Mouse (Mus musculus) C2C12 (cell line): ENCODE data around the gene Cass4.

Experiments used
- CEBPB ChIP-seq: IDR thresholded peaks from one replicate; pipeline ENCODE4 v1.6.1; 2011; ENCODE audit warnings: low read depth, mild to moderate bottlenecking, control low read depth, moderate library complexity
- CTCF ChIP-seq: IDR thresholded peaks from one replicate; pipeline ENCODE4 v1.5.1; 2011; ENCODE audit not compliant: control insufficient read depth, insufficient read depth, insufficient read length
- MAX ChIP-seq: IDR thresholded peaks from one replicate; pipeline ENCODE4 v1.6.1; 2011; ENCODE audit warnings: mild to moderate bottlenecking, control low read depth
- MYOD1 ChIP-seq: IDR thresholded peaks from one replicate; pipeline ENCODE4 v1.6.1; 2011; ENCODE audit warnings: low read depth; ENCODE audit not compliant: control insufficient read depth, insufficient read length
- MYOG ChIP-seq: IDR thresholded peaks from one replicate; pipeline ENCODE4 v1.6.1; 2011; ENCODE audit not compliant: control insufficient read depth, insufficient read length; ENCODE audit errors: extremely low read depth
- USF1 ChIP-seq: IDR thresholded peaks from one replicate; pipeline ENCODE4 v1.6.1; 2011; ENCODE audit warnings: low read depth, mild to moderate bottlenecking, control low read depth, moderate library complexity

- TF ChIP-seq CTCF (no peak), MYOD1 (no peak), CEBPB (no peak), USF1 (no peak), MAX (no peak), MYOG (no peak)
Measured at GRCm38 (mm10) chr2:172413273-172413672, 19.7 kb downstream of the Cass4 start.
